Mouse (Mus musculus) hindbrain, embryonic 11.5 days (tissue): ENCODE measurements around the gene Cib3. TPM values are rescaled to one million over a fixed set of nuclear protein-coding genes. Genes with fewer than 3 reads are reported as not detected.

Experiments used
- ATAC-seq: fragments of 200-750 bp; cut with Nextera tagmentation; 2 replicates; pipeline ENCODE4 v1.8.0; 2017; ENCODE audit warnings: mild to moderate bottlenecking, moderate TSS enrichment, moderate library complexity; ENCODE audit not compliant: low FRiP score
- DNase-seq: peaks from one replicate; pipeline ENCODE4 v3.0.0-alpha.2; 2015; ENCODE audit warnings: low spot score
- H3K27ac ChIP-seq: fragments of 300-500 bp; sonication (generic); 2 replicates; pipeline ENCODE4 v1.5.1; 2014; ENCODE audit warnings: mild to moderate bottlenecking, low read depth, low read length
- H3K27me3 ChIP-seq: fragments of 300-500 bp; sonication (generic); 2 replicates; pipeline ENCODE4 v1.6.1; 2014; ENCODE audit warnings: mild to moderate bottlenecking, low read length, moderate library complexity, mixed read lengths; ENCODE audit not compliant: control insufficient read depth, insufficient read depth
- H3K36me3 ChIP-seq: fragments of 300-500 bp; sonication (generic); 2 replicates; pipeline ENCODE4 v1.6.1; 2014; ENCODE audit warnings: mild to moderate bottlenecking, low read length, moderate library complexity, mixed read lengths; ENCODE audit not compliant: control insufficient read depth, insufficient read depth
- H3K4me1 ChIP-seq: fragments of 300-500 bp; sonication (generic); replicated peaks from 2 replicates; pipeline ENCODE4 v1.6.1; 2014; ENCODE audit warnings: low read length, mixed read lengths; ENCODE audit not compliant: control insufficient read depth, insufficient read depth
- H3K4me2 ChIP-seq: fragments of 300-500 bp; sonication (generic); replicated peaks from 2 replicates; pipeline ENCODE4 v1.6.1; 2014; ENCODE audit warnings: mild to moderate bottlenecking, low read depth, low read length
- H3K4me3 ChIP-seq: fragments of 300-500 bp; sonication (generic); 2 replicates; pipeline ENCODE4 v1.5.1; 2014; ENCODE audit warnings: low read depth, low read length
- H3K9ac ChIP-seq: fragments of 300-500 bp; sonication (generic); 2 replicates; pipeline ENCODE4 v1.6.1; 2014; ENCODE audit warnings: low read depth, low read length
- H3K9me3 ChIP-seq: fragments of 300-500 bp; sonication (generic); 2 replicates; pipeline ENCODE4 v1.6.1; 2016; ENCODE audit warnings: low read length; ENCODE audit not compliant: control insufficient read depth
- WGBS: fragments of 180-500 bp; shearing (Covaris S2); extraction: QIAGEN DNeasy Blood & Tissue Kit; methylation state at CpG from one replicate; pipeline ENCODE4 v1.1.7; 2014; 5-methylcytosine and 5-hydroxymethylcytosine counted together
- polyA plus RNA-seq: library from polyadenylated mRNA; unstranded; fragments of >200 nt; fragmentation: Nextera tagmentation; extraction: Ambion mirVana; gene quantifications from 2 replicates; pipeline ENCODE4 v1.2.1, GENCODE M21; 2014

The Cib3 gene
- polyA plus RNA-seq, 1 experiment from 2014 or later: not detected

- under 1% methylated on average over 76 of the region's 82 CpGs for WGBS
- Histone ChIP-seq H3K4me2 (peak within 1 kb of the TSS; percentile 85), H3K27ac (peak within 1 kb of the TSS; percentile 71; the same call in 1 of the 2 replicates), H3K4me1 (peaks cover 8% of the 10 kb centered on the region; the same call in 1 of the 2 replicates), H3K36me3 (no peaks in the 10 kb centered on the region), H3K4me3 (peak within 1 kb of the TSS; percentile 94), H3K27me3 (no peaks in the 10 kb centered on the region), H3K9ac (peak within 1 kb of the TSS; percentile 94), H3K9me3 (no peaks in the 10 kb centered on the region)
- DNase-seq (peak; percentile 99), ATAC-seq (peak; percentile 99)
Observed at GRCm38 (mm10) chr8:72160707-72161697, 51.6 kb downstream of the Cib3 start, which contains the start of gene Rab8a. Gene Rab8a, plus strand, starts transcription at chr8:72161200.

- DNase-seq: no peak
- Histone ChIP-seq H3K9me3 (no peaks in the 10 kb centered on the region), H3K4me1 (peaks cover 8% of the 10 kb centered on the region; the same call in 1 of the 2 replicates), H3K36me3 (no peaks in the 10 kb centered on the region), H3K4me3 (peak overlapping the region; percentile 33; the same call in 1 of the 2 replicates), H3K27ac (no peak overlapping the region), H3K27me3 (no peaks in the 10 kb centered on the region), H3K9ac (no peak overlapping the region), H3K4me2 (peak overlapping the region; percentile 46)
- no peak for ATAC-seq
- WGBS: 73% methylated on average over 3 of the region's 3 CpGs
Observed at GRCm38 (mm10) chr8:72160007-72160406, 52.6 kb downstream of the Cib3 start.

- ATAC-seq (no peak), DNase-seq (no peak)
- no peak overlapping the region for H3K4me3 ChIP-seq
- no peaks in the 10 kb centered on the region for H3K36me3 ChIP-seq
- peaks cover 8% of the 10 kb centered on the region; the same call in 1 of the 2 replicates for H3K4me1 ChIP-seq
- H3K27ac ChIP-seq: no peak overlapping the region
- no peaks in the 10 kb centered on the region for H3K9me3 ChIP-seq
- H3K4me2 ChIP-seq: no peak overlapping the region
- H3K27me3 ChIP-seq: no peaks in the 10 kb centered on the region
- H3K9ac ChIP-seq: no peak overlapping the region
- 82% methylated on average over 3 of the region's 3 CpGs for WGBS
Observed at GRCm38 (mm10) chr8:72158726-72159125, 53.9 kb downstream of the Cib3 start.

GRCm38 (mm10) chr8:72158096-72158495 lies 54.5 kb downstream of the Cib3 start:
- Histone ChIP-seq H3K9ac (no peak overlapping the region), H3K27me3 (no peaks in the 10 kb centered on the region), H3K4me1 (peaks cover 8% of the 10 kb centered on the region; the same call in 1 of the 2 replicates), H3K27ac (no peak overlapping the region), H3K9me3 (no peaks in the 10 kb centered on the region), H3K36me3 (no peaks in the 10 kb centered on the region), H3K4me2 (no peak overlapping the region), H3K4me3 (no peak overlapping the region)
- DNase-seq: no peak
- ATAC-seq: no peak
- WGBS: 85% methylated on average over 2 of the region's 2 CpGs

Other genes starting within 250 kb of the Cib3 start
- 0.56 and 0.94 TPM in 2 replicates for gene Cyp4f18, start 203.2 kb downstream of the Cib3 start, polyA plus RNA-seq
- not detected in 2 replicates for gene Olfr372, start 171.6 kb downstream of the Cib3 start, polyA plus RNA-seq
- not detected in 2 replicates for gene Olfr373, start 129.7 kb downstream of the Cib3 start, polyA plus RNA-seq
- gene Olfr374, start 105.8 kb downstream of the Cib3 start, polyA plus RNA-seq: not detected in 2 replicates
- 567 and 576 TPM in 2 replicates for gene Tpm4, start 77.9 kb downstream of the Cib3 start, polyA plus RNA-seq
- 94.2 and 101 TPM in 2 replicates for gene Rab8a, start 51.6 kb downstream of the Cib3 start, polyA plus RNA-seq
- not detected in 2 replicates for gene Hsh2d, start 23.2 kb downstream of the Cib3 start, polyA plus RNA-seq
- not detected in 2 replicates for gene Gm11034, start 799 bp upstream of the Cib3 start, polyA plus RNA-seq
- gene Fam32a, start 6.9 kb upstream of the Cib3 start, polyA plus RNA-seq: 75.9 and 78.9 TPM in 2 replicates
- gene Ap1m1, start 27.2 kb upstream of the Cib3 start, polyA plus RNA-seq: 174 and 175 TPM in 2 replicates
- 32.2 and 35.1 TPM in 2 replicates for gene Gm10282, start 92.4 kb upstream of the Cib3 start, polyA plus RNA-seq
- 4.4 and 4.8 TPM in 2 replicates for gene Klf2, start 106.2 kb upstream of the Cib3 start, polyA plus RNA-seq
- 73.4 and 75.9 TPM in 2 replicates for gene Eps15l1, start 208.6 kb upstream of the Cib3 start, polyA plus RNA-seq
- 0.74 and 1.3 TPM in 2 replicates for gene Calr3, start 231.0 kb upstream of the Cib3 start, polyA plus RNA-seq
- gene 1700030K09Rik, start 231.0 kb upstream of the Cib3 start, polyA plus RNA-seq: 11.4 and 13.4 TPM in 2 replicates